Mouse (Mus musculus) bone marrow macrophage, adult 2 months (primary cell): Measurements from ENCODE around the gene Gm11172. TPM values are rescaled to one million over a fixed set of nuclear protein-coding genes. Genes with fewer than 3 reads are reported as not detected.
"Not testable (repeated sequence)": the region's sequence is repeated elsewhere in the genome, so short reads cannot be mapped to it uniquely, and the experiment has no call there.

Experiments
- H3K27ac ChIP-seq: 2 replicates; pipeline ENCODE4 v1.5.1; 2012; ENCODE audit warnings: low read depth, low read length; ENCODE audit not compliant: insufficient read depth
- H3K4me1 ChIP-seq: 2 replicates; pipeline ENCODE4 v1.6.1; 2012; ENCODE audit warnings: low read length; ENCODE audit not compliant: control insufficient read depth, insufficient read depth
- H3K4me3 ChIP-seq: 2 replicates; pipeline ENCODE4 v1.5.1; 2012; ENCODE audit warnings: mild to moderate bottlenecking, low read length, moderate library complexity; ENCODE audit not compliant: insufficient read depth
- CTCF ChIP-seq: IDR thresholded peaks from 2 replicates; pipeline ENCODE4 v1.5.1; 2012; ENCODE audit warnings: low read depth, mild to moderate bottlenecking, low read length, moderate library complexity
- POLR2A ChIP-seq: IDR thresholded peaks from 2 replicates; pipeline ENCODE4 v1.6.1; 2012; ENCODE audit warnings: mild to moderate bottlenecking, low read depth, low read length, borderline replicate concordance
- polyA plus RNA-seq: library from polyadenylated mRNA; stranded (reverse); fragments of >200 nt; gene quantifications from 2 replicates; pipeline ENCODE4 v1.2.4, GENCODE M21; 2012; ENCODE audit not compliant: missing spikeins, insufficient read depth, insufficient read length

Gene Gm11172
- polyA plus RNA-seq, 1 experiment = not detected

- Histone ChIP-seq H3K4me1 (peaks cover 5% of the 10 kb centered on the region; the same call in 1 of the 2 replicates), H3K4me3 (peak overlapping the region; percentile 81), H3K27ac (peak overlapping the region; percentile 71)
- TF ChIP-seq POLR2A = no peak
- TF ChIP-seq CTCF = peak; percentile 38; the same call in 1 of the 2 replicates
Measured at GRCm38 (mm10) chr16:10784793-10785370, 27.8 kb upstream of the Gm11172 start.

GRCm38 (mm10) chr16:10785371-10786231, 27.1 kb upstream of the Gm11172 start, which contains the start of gene Socs1:
Socs1 (minus strand) TSS chr16:10785536.
- TF ChIP-seq POLR2A = no peak
- TF ChIP-seq CTCF = no peak
- Histone ChIP-seq H3K4me1 (peaks cover 5% of the 10 kb centered on the region; the same call in 1 of the 2 replicates), H3K4me3 (peak within 1 kb of the TSS; percentile 81), H3K27ac (peak within 1 kb of the TSS; percentile 71)

GRCm38 (mm10) chr16:10786288-10786687, 26.4 kb upstream of the Gm11172 start:
- Histone ChIP-seq H3K4me3 (peak overlapping the region; percentile 81), H3K27ac (peak overlapping the region; percentile 58), H3K4me1 (peaks cover 5% of the 10 kb centered on the region; the same call in 1 of the 2 replicates)
- TF ChIP-seq POLR2A = no peak
- TF ChIP-seq CTCF = peak; percentile 24; the same call in 1 of the 2 replicates

- no peak overlapping the region for H3K4me3 ChIP-seq
- H3K4me1 ChIP-seq = peaks cover 5% of the 10 kb centered on the region; the same call in 1 of the 2 replicates
- no peak overlapping the region for H3K27ac ChIP-seq
- TF ChIP-seq POLR2A (no peak), CTCF (no peak)
Measured at GRCm38 (mm10) chr16:10786782-10787547, 25.8 kb upstream of the Gm11172 start.

- H3K27ac ChIP-seq = no peak overlapping the region
- TF ChIP-seq CTCF (no peak), POLR2A (no peak)
- no peak overlapping the region for H3K4me3 ChIP-seq
- H3K4me1 ChIP-seq = peaks cover under 1% of the 10 kb centered on the region; the same call in 1 of the 2 replicates
Measured at GRCm38 (mm10) chr16:10787548-10788058, 25.1 kb upstream of the Gm11172 start.

GRCm38 (mm10) chr16:10788271-10788670, 24.4 kb upstream of the Gm11172 start, which contains the start of gene Tnp2:
Tnp2 (minus strand) TSS chr16:10788660.
- H3K27ac ChIP-seq = no peak within 1 kb of the TSS
- H3K4me1 ChIP-seq = no peaks in the 10 kb centered on the region; the same call in 1 of the 2 replicates
- TF ChIP-seq POLR2A = no peak
- TF ChIP-seq CTCF = no peak
- H3K4me3 ChIP-seq = no peak within 1 kb of the TSS

GRCm38 (mm10) chr16:10788866-10789265, 23.8 kb upstream of the Gm11172 start:
- H3K4me3 ChIP-seq = no peak overlapping the region
- H3K4me1 ChIP-seq = no peaks in the 10 kb centered on the region
- TF ChIP-seq CTCF (no peak), POLR2A (no peak)
- H3K27ac ChIP-seq = no peak overlapping the region

GRCm38 (mm10) chr16:10790702-10791101, 22.0 kb upstream of the Gm11172 start, which contains the start of gene Prm3:
Prm3 (minus strand) TSS chr16:10790914.
- no peak for TF ChIP-seq POLR2A
- TF ChIP-seq CTCF = no peak

GRCm38 (mm10) chr16:10796034-10796433, 16.7 kb upstream of the Gm11172 start, which contains the start of gene Prm2:
Prm2 (minus strand) TSS chr16:10796134.
- no peak within 1 kb of the TSS for H3K27ac ChIP-seq
- no peaks in the 10 kb centered on the region for H3K4me1 ChIP-seq
- TF ChIP-seq CTCF (no peak), POLR2A (no peak)
- H3K4me3 ChIP-seq = no peak within 1 kb of the TSS

More at GRCm38 (mm10) chr16:10790702-10791101, 22.0 kb upstream of the Gm11172 start, which contains the start of gene Prm3:
- Histone ChIP-seq H3K4me3 (no peak within 1 kb of the TSS), H3K4me1 (no peaks in the 10 kb centered on the region), H3K27ac (no peak within 1 kb of the TSS)

GRCm38 (mm10) chr16:10802420-10802819, 10.3 kb upstream of the Gm11172 start:
- not testable (repeated sequence) for H3K4me3 ChIP-seq, H3K27ac ChIP-seq, H3K4me1 ChIP-seq
